Mouse (Mus musculus): ENCODE measurements around the gene Tent4a.

Gene Tent4a

GRCm38 (mm10) chr13:69478703-69479102 lies 55.7 kb downstream of the Tent4a start:
- no peak for DNase-seq (ENCODE audit: low spot score)

- peak; percentile 31 for DNase-seq (ENCODE audit: low spot score)
Measured at GRCm38 (mm10) chr13:69460635-69461465, 73.6 kb downstream of the Tent4a start.

DNA sequence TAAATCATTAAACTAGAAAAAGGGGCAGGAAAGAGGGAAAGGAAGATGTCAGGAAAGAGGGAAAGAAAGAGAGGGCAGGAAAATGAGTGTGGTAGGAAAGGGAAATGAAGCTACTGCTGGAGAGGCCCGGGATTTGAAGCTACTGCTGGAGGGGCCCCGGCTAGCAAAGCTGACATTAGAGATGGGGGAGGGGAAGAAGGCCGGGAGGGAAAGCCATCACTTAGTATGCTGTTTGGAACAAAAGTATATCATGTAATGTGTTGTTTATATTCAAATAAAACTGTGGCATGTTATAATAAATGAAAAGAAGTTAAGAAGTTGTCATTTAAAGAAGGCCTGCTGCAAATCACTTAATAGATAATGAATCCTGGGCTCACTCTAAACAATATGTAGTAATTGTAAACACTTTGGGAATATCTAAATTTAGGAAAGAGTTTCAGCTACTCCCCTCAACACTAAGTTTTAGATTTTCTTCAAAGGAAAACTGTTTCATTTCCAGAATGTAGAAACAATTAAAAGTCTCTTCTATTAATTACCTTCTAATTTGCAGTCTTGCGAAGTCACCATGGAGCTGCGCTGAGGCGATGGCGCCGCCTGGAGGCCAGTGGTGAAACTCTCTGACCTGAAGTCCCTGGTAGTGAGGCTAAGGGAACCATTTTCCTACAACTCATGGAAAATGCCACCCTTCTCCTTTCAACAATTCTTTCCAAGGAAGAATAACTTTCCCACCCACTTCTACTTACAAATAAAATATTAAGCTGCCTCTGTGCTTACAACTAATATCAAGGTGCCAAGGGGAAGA lies 74.6 kb downstream of the Tent4a start:
- peak; percentile 72 for DNase-seq (ENCODE audit: low spot score)

- no peak for DNase-seq (ENCODE audit: low spot score)
Measured at GRCm38 (mm10) chr13:69458891-69459290, 75.5 kb downstream of the Tent4a start.

DNA sequence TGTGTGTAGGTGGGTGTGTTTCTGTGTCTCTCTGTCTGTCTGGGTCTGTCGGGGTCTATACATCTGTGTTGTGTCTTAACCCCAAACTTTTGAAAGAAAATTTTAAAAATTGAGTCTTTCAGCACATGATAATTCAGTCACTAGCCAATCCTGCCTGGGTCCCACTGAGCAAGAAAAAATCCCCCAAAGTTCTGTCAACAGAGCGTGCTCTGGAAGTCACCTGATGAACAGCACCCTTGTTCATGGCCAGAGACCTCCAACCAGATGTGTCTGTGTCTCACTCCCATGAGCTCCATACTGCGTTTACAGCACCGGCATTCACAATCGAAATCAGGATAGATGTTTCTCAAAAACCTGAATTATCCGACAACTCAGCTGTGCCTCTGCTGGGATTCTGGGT lies 76.0 kb downstream of the Tent4a start:
- DNase-seq (ENCODE audit: low spot score): no peak

DNA sequence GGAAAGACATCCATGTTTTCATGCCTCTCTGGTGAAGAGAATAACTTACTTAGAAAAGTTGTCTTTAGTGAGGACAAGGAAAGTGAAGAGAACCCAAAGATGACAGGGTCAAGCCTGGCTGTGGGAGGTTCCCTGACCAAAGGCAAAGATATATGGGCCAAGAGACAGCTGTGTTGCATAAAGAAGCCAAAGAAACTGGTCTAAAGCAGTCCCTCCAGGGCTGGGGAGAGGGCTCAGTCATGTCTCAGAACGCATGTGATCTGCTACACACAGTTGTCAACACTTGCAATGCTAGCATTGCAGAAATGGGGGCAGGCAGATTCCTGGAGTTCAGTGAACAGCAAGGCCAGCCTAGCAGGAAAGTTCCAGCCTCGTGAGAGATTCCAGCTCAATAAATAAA lies 77.3 kb downstream of the Tent4a start:
- DNase-seq (ENCODE audit: low spot score): no peak

DNA sequence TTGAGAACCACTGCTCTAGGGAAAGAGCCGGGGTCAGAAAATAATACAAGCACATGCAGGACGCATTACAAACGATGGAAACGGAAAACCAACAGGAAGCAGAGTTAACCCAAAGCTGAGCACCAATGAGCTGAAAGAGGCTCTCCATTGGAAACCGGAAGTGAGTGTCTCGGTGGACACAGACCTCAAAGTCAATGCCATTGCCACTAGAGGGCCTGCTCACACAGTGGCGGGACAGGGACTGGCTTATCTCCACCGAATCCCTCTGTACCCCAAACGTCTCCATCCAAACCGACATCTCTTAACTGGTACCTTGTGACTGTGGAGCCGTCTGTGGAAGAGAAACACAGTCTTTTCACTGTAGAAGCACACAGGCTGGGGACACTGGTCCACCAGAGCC lies 77.8 kb downstream of the Tent4a start:
- DNase-seq (ENCODE audit: low spot score): no peak

- DNase-seq (ENCODE audit: low spot score): no peak
Measured at GRCm38 (mm10) chr13:69455476-69456175, 78.8 kb downstream of the Tent4a start.
